Mouse (Mus musculus): ENCODE data around the gene Sec31a. TPM values are rescaled to one million over a fixed set of nuclear protein-coding genes. Genes with fewer than 3 reads are reported as not detected.

Sec31a gene
- polyA plus RNA-seq, 1 experiment from 2014 or later, result 76.7 TPM

DNA sequence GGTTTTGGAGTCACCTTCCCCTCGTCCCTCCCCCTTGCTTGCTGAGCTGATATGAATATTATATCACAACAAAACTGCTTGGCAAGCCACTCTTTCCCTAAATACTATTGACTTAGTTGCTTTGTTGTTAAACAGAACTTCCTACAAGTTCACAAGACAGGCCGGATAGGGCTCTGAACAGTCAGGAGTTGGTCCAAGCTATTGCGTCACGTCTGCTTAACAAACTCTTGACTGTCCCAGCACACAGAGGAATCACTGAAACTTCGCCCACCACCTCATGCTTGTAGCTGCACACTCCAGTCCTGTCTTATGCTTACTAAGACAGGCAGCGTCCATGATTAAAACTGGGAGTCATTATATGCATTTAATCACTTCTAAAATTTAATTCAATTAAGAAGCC is 46.9 kb downstream of the Sec31a start:
- no peaks in the 10 kb centered on the region for H3K9me3 ChIP-seq (replicated peaks)
- H3K4me2 ChIP-seq, result no peak overlapping the region
- no peak for ATAC-seq
- WGBS, result 93% methylated on average over 6 of the region's 6 CpGs
- no peaks in the 10 kb centered on the region for H3K27me3 ChIP-seq
- peaks cover 78% of the 10 kb centered on the region for H3K36me3 ChIP-seq (ENCODE audit: poor library complexity, severe bottlenecking)
- H3K27ac ChIP-seq, result no peak overlapping the region
- H3K4me1 ChIP-seq, result peaks cover 5% of the 10 kb centered on the region
- H3K4me3 ChIP-seq, result no peak overlapping the region
- no peak overlapping the region for H3K9ac ChIP-seq

DNA sequence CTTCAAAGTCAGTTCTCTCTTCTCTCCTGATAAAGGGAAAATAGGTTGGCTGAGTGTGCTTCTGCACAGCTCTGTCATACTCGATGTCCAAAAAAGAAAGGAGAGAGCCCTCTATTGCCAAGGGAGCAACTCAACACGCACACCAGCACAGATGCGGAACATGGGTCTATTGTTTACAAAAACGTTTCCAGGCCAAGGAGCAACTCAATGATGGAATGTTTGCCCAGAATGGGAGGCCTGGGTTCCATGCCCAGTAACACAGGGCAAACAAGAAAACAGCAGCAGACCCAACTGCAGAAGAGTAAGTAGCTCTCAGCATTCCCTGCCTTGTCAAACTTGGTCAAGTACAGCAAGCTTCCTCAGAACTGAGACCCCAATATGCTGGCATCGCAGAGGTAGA is 47.5 kb downstream of the Sec31a start:
- Histone ChIP-seq H3K4me1 (peaks cover 5% of the 10 kb centered on the region), H3K4me3 (no peak overlapping the region), H3K9me3 (replicated peaks) (no peaks in the 10 kb centered on the region), H3K27me3 (no peaks in the 10 kb centered on the region), H3K36me3 (ENCODE audit: poor library complexity, severe bottlenecking) (peaks cover 79% of the 10 kb centered on the region), H3K4me2 (no peak overlapping the region), H3K27ac (no peak overlapping the region), H3K9ac (no peak overlapping the region)
- 83% methylated on average over 5 of the region's 5 CpGs for WGBS
- no peak for ATAC-seq

GRCm38 (mm10) chr5:100367051-100367450 is 49.0 kb downstream of the Sec31a start:
- WGBS, result 90% methylated on average over 2 of the region's 2 CpGs
- Histone ChIP-seq H3K27me3 (no peaks in the 10 kb centered on the region), H3K4me1 (peaks cover 5% of the 10 kb centered on the region), H3K27ac (no peak overlapping the region), H3K4me2 (no peak overlapping the region), H3K9me3 (replicated peaks) (no peaks in the 10 kb centered on the region), H3K9ac (no peak overlapping the region), H3K36me3 (ENCODE audit: poor library complexity, severe bottlenecking) (peaks cover 83% of the 10 kb centered on the region), H3K4me3 (no peak overlapping the region)
- no peak for ATAC-seq

- ATAC-seq, result no peak
- H3K4me3 ChIP-seq, result no peak overlapping the region
- H3K27ac ChIP-seq, result no peak overlapping the region
- no peaks in the 10 kb centered on the region for H3K27me3 ChIP-seq
- H3K9me3 ChIP-seq (replicated peaks), result no peaks in the 10 kb centered on the region
- peaks cover 51% of the 10 kb centered on the region for H3K36me3 ChIP-seq (ENCODE audit: poor library complexity, severe bottlenecking)
- no peak overlapping the region for H3K9ac ChIP-seq
- no peak overlapping the region for H3K4me2 ChIP-seq
- WGBS, result 89% methylated on average over 6 of the region's 6 CpGs
- H3K4me1 ChIP-seq, result no peaks in the 10 kb centered on the region
Measured at GRCm38 (mm10) chr5:100360296-100360695, 55.7 kb downstream of the Sec31a start.

DNA sequence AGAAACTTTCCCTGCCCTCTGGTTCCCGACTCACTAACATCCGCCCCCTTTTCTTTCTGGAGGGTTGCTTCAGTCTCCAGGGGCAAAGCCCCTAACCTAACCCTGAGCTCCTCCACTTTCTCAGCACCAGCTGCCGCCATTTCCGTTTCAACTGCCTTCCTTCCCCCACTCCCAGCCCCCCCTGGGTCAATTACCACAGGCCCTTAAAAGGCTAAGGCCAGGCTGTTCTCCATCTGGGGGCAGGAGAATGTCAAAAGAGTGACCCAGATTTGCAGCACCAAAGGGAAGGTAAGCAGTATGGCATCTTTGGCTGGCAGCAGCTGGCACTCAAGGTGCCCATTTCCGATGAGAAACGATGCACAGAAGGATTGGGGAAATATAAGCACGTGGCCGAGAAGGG is 57.7 kb downstream of the Sec31a start:
- no peak overlapping the region for H3K27ac ChIP-seq
- WGBS, result 58% methylated on average over 8 of the region's 8 CpGs
- no peaks in the 10 kb centered on the region for H3K9me3 ChIP-seq (replicated peaks)
- H3K27me3 ChIP-seq, result no peaks in the 10 kb centered on the region
- peaks cover 1% of the 10 kb centered on the region for H3K4me1 ChIP-seq
- no peak overlapping the region for H3K4me2 ChIP-seq
- no peak for ATAC-seq
- H3K36me3 ChIP-seq (ENCODE audit: poor library complexity, severe bottlenecking), result peaks cover 31% of the 10 kb centered on the region
- H3K9ac ChIP-seq, result no peak overlapping the region
- no peak overlapping the region for H3K4me3 ChIP-seq

GRCm38 (mm10) chr5:100354644-100355043 is 61.4 kb downstream of the Sec31a start:
- no peak for ATAC-seq
- peaks cover 11% of the 10 kb centered on the region for H3K4me1 ChIP-seq
- H3K27ac ChIP-seq, result no peak overlapping the region
- H3K4me2 ChIP-seq, result no peak overlapping the region
- WGBS, result 97% methylated on average over 20 of the region's 20 CpGs
- no peaks in the 10 kb centered on the region for H3K36me3 ChIP-seq (ENCODE audit: poor library complexity, severe bottlenecking)
- H3K9ac ChIP-seq, result no peak overlapping the region
- H3K4me3 ChIP-seq, result no peak overlapping the region
- no peaks in the 10 kb centered on the region for H3K9me3 ChIP-seq (replicated peaks)
- H3K27me3 ChIP-seq, result no peaks in the 10 kb centered on the region

- no peak for ATAC-seq
- no peaks in the 10 kb centered on the region for H3K9me3 ChIP-seq (replicated peaks)
- H3K4me2 ChIP-seq, result no peak overlapping the region
- no peaks in the 10 kb centered on the region for H3K27me3 ChIP-seq
- 59% methylated on average over 10 of the region's 10 CpGs for WGBS
- no peak overlapping the region for H3K27ac ChIP-seq
- H3K4me3 ChIP-seq, result no peak overlapping the region
- no peaks in the 10 kb centered on the region for H3K36me3 ChIP-seq (ENCODE audit: poor library complexity, severe bottlenecking)
- no peak overlapping the region for H3K9ac ChIP-seq
- H3K4me1 ChIP-seq, result peaks cover 18% of the 10 kb centered on the region
Measured at GRCm38 (mm10) chr5:100352986-100353848, 62.8 kb downstream of the Sec31a start.

- H3K9ac ChIP-seq, result no peak overlapping the region
- peaks cover 18% of the 10 kb centered on the region for H3K4me1 ChIP-seq
- no peaks in the 10 kb centered on the region for H3K9me3 ChIP-seq (replicated peaks)
- WGBS, result 95% methylated on average over 8 of the region's 8 CpGs
- no peaks in the 10 kb centered on the region for H3K36me3 ChIP-seq (ENCODE audit: poor library complexity, severe bottlenecking)
- peak; percentile 46; the same call in 1 of the 2 replicates for ATAC-seq
- H3K4me3 ChIP-seq, result no peak overlapping the region
- H3K27me3 ChIP-seq, result no peaks in the 10 kb centered on the region
- no peak overlapping the region for H3K27ac ChIP-seq
- H3K4me2 ChIP-seq, result no peak overlapping the region
Measured at GRCm38 (mm10) chr5:100350907-100351456, 65.1 kb downstream of the Sec31a start.

GRCm38 (mm10) chr5:100349287-100350215 is 66.5 kb downstream of the Sec31a start:
- no peaks in the 10 kb centered on the region for H3K36me3 ChIP-seq (ENCODE audit: poor library complexity, severe bottlenecking)
- H3K4me3 ChIP-seq, result no peak overlapping the region
- peak overlapping the region; percentile 12 for H3K27ac ChIP-seq
- no peaks in the 10 kb centered on the region for H3K27me3 ChIP-seq
- peak; percentile 90 for ATAC-seq
- peak overlapping the region; percentile 28 for H3K4me2 ChIP-seq
- peaks cover 18% of the 10 kb centered on the region for H3K4me1 ChIP-seq
- H3K9ac ChIP-seq, result no peak overlapping the region
- 31% methylated on average over 10 of the region's 10 CpGs for WGBS
- H3K9me3 ChIP-seq (replicated peaks), result no peaks in the 10 kb centered on the region

DNA sequence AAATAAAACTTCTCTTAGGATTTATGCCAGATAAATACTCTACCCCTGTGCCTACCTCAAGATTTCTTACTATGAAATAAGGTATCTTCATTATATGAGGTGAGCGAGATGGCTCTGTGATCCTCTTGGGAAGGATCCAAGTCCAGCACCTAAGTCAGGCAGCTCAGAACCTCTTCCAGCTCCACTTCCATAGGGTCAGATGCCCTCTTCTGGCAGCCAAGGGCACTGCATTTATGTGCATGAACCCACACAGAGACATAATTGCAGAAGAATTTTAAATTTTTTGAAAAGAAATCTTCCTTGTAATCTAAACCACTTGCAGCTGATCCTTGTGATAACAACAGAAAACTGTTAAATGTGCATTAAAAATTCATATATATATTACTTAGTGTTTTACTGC is 70.9 kb downstream of the Sec31a start:
- no peak for ATAC-seq
- H3K9me3 ChIP-seq (replicated peaks), result no peaks in the 10 kb centered on the region
- H3K9ac ChIP-seq, result no peak overlapping the region
- WGBS, result 95% methylated on average over 1 of the region's 1 CpGs
- H3K27me3 ChIP-seq, result no peaks in the 10 kb centered on the region
- no peak overlapping the region for H3K4me3 ChIP-seq
- H3K36me3 ChIP-seq (ENCODE audit: poor library complexity, severe bottlenecking), result no peaks in the 10 kb centered on the region
- H3K4me1 ChIP-seq, result peaks cover 10% of the 10 kb centered on the region; the same call in 1 of the 2 replicates
- no peak overlapping the region for H3K4me2 ChIP-seq
- H3K27ac ChIP-seq, result no peak overlapping the region

- H3K27me3 ChIP-seq, result no peaks in the 10 kb centered on the region
- H3K9ac ChIP-seq, result no peak overlapping the region
- no peak overlapping the region for H3K4me3 ChIP-seq
- H3K9me3 ChIP-seq (replicated peaks), result no peaks in the 10 kb centered on the region
- H3K27ac ChIP-seq, result no peak overlapping the region
- WGBS, result 47% methylated on average over 6 of the region's 6 CpGs
- H3K36me3 ChIP-seq (ENCODE audit: poor library complexity, severe bottlenecking), result no peaks in the 10 kb centered on the region
- no peak for ATAC-seq
- no peak overlapping the region for H3K4me2 ChIP-seq
- H3K4me1 ChIP-seq, result no peaks in the 10 kb centered on the region
Measured at GRCm38 (mm10) chr5:100343087-100343486, 72.9 kb downstream of the Sec31a start.

DNA sequence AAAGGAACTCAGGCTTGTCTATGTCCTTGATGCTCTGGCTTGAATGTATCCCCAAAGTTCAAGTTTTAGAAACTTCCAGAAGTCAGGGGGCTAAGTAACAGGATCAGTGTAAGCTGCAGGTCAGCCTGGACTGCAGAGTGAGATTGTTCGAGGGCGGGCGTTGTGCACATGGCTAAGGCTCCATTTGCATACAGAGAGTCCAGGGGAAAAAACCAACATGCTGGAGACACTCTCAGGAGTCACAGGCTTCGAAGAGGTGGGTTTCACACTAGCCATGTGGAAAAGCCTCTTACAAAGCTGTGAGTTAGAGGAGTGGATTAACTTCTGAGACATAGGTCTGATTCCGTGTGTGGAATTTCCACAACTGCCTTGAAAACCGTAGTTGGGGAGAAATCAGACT is 73.6 kb downstream of the Sec31a start:
- Histone ChIP-seq H3K27ac (no peak overlapping the region), H3K9ac (no peak overlapping the region), H3K4me3 (no peak overlapping the region), H3K36me3 (ENCODE audit: poor library complexity, severe bottlenecking) (no peaks in the 10 kb centered on the region), H3K4me2 (no peak overlapping the region), H3K9me3 (replicated peaks) (no peaks in the 10 kb centered on the region), H3K27me3 (no peaks in the 10 kb centered on the region), H3K4me1 (no peaks in the 10 kb centered on the region)
- no peak for ATAC-seq
- WGBS, result 89% methylated on average over 6 of the region's 6 CpGs

Data from forebrain, embryonic 13.5 days (tissue).